Mouse (Mus musculus) G1E (cell line): ENCODE measurements at regions not wholly inside any gene's neighbourhood (a gene's known extent, or its start where the extent isn't known, plus 50 kb on each side); places are given as distances from the start of the nearest gene placed in this dataset.

Source experiments
- ATAC-seq: 2 replicates; pipeline ENCODE4 v1.8.0; 2016; ENCODE audit warnings: mild to moderate bottlenecking; ENCODE audit not compliant: insufficient number of reproducible peaks, poor library complexity, low FRiP score, severe bottlenecking; ENCODE audit errors: extremely low read depth
- DNase-seq: peaks from one replicate; pipeline ENCODE4 v3.0.0; 2012; ENCODE audit warnings: low spot score
- H3K27me3 ChIP-seq: 2 replicates; pipeline ENCODE4 v1.6.1; 2012; ENCODE audit warnings: mild to moderate bottlenecking, low read length, inconsistent platforms; ENCODE audit not compliant: insufficient read depth
- H3K36me3 ChIP-seq: replicated peaks from 2 replicates; pipeline ENCODE3; 2012; ENCODE audit warnings: mild to moderate bottlenecking, inconsistent platforms
- H3K4me1 ChIP-seq: 2 replicates; pipeline ENCODE4 v1.6.1; 2012; ENCODE audit warnings: low read depth, low read length, inconsistent platforms, mixed read lengths; ENCODE audit not compliant: insufficient read depth
- H3K4me3 ChIP-seq: 2 replicates; pipeline ENCODE4 v1.5.1; 2012; ENCODE audit warnings: low read depth, mild to moderate bottlenecking, inconsistent platforms, low read length, moderate library complexity, mixed read lengths
- H3K9me3 ChIP-seq: replicated peaks from 2 replicates; pipeline ENCODE4 v1.6.1; 2012; ENCODE audit warnings: inconsistent platforms
- CTCF ChIP-seq: IDR thresholded peaks from 2 replicates; pipeline ENCODE4 v1.5.1; 2012; ENCODE audit warnings: low read depth, low read length, inconsistent platforms, mixed read lengths
- GATA1 ChIP-seq: IDR thresholded peaks from 2 replicates; pipeline ENCODE4 v1.6.1; 2012; ENCODE audit warnings: borderline replicate concordance, low read length, inconsistent platforms, mixed read lengths
- GATA2 ChIP-seq: IDR thresholded peaks from 2 replicates; pipeline ENCODE4 v1.6.1; 2012; ENCODE audit warnings: low read depth, low read length, inconsistent platforms, borderline replicate concordance
- POLR2AphosphoS5 ChIP-seq: IDR thresholded peaks from 2 replicates; pipeline ENCODE4 v1.6.1; 2012; ENCODE audit warnings: low read depth, low read length, inconsistent platforms; ENCODE audit not compliant: insufficient replicate concordance
- TAL1 ChIP-seq: conservative IDR thresholded peaks from 2 replicates; pipeline ENCODE4 v1.6.1; 2012; ENCODE audit warnings: low read depth, low read length, inconsistent platforms, mixed read lengths

DNA sequence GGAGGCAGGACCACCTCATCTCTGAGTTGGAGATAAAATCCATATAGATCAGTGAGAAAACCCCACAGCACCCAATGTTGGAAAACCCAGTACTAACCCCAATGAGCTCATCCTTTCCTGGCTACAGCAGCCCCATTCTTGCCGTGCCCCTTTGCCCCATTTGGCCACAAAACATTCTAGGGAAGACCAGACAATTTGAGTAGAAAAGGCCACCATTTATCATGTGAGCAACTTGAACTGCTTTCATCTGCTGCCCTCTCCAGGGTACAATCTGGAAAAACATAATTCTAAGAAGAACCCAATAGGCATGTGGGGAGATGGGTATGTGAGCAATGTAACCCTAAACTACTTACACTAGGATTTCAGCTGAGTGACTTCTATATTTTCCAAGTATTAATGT lies 274.7 kb downstream of the Tex13c3 start:
- DNase-seq: no peak
- no peak for TF ChIP-seq GATA2
- TF ChIP-seq CTCF: no peak
- no peak for TF ChIP-seq POLR2AphosphoS5
- TF ChIP-seq TAL1: no peak
- TF ChIP-seq GATA1: no peak
- Histone ChIP-seq H3K4me1 (no peaks in the 10 kb centered on the region), H3K4me3 (no peak overlapping the region), H3K9me3 (no peaks in the 10 kb centered on the region), H3K27me3 (no peaks in the 10 kb centered on the region), H3K36me3 (peaks cover 3% of the 10 kb centered on the region)
- ATAC-seq: no peak

GRCm38 (mm10) chrX:19202542-19202941 lies 278.6 kb downstream of the Tex13c3 start:
- no peak for DNase-seq
- ATAC-seq: no peak
- peaks cover 3% of the 10 kb centered on the region for H3K36me3 ChIP-seq
- H3K9me3 ChIP-seq: no peaks in the 10 kb centered on the region
- H3K4me3 ChIP-seq: no peak overlapping the region
- no peaks in the 10 kb centered on the region for H3K27me3 ChIP-seq
- no peaks in the 10 kb centered on the region for H3K4me1 ChIP-seq
- TF ChIP-seq GATA2 (no peak), CTCF (no peak), GATA1 (no peak), TAL1 (no peak), POLR2AphosphoS5 (no peak)

- Histone ChIP-seq H3K4me1 (no peaks in the 10 kb centered on the region), H3K9me3 (no peaks in the 10 kb centered on the region), H3K36me3 (peaks cover 3% of the 10 kb centered on the region), H3K27me3 (no peaks in the 10 kb centered on the region), H3K4me3 (no peak overlapping the region)
- DNase-seq (no peak), ATAC-seq (no peak)
- TF ChIP-seq TAL1 (no peak), GATA1 (no peak), GATA2 (no peak), CTCF (no peak), POLR2AphosphoS5 (no peak)
Measured at GRCm38 (mm10) chrX:19201383-19201782, 279.7 kb downstream of the Tex13c3 start.

GRCm38 (mm10) chrX:19199531-19199930 lies 281.6 kb downstream of the Tex13c3 start:
- TF ChIP-seq TAL1: no peak
- TF ChIP-seq GATA1: no peak
- TF ChIP-seq CTCF: no peak
- TF ChIP-seq GATA2: no peak
- TF ChIP-seq POLR2AphosphoS5: no peak
- no peaks in the 10 kb centered on the region for H3K27me3 ChIP-seq
- DNase-seq: no peak
- ATAC-seq: no peak
- no peaks in the 10 kb centered on the region for H3K36me3 ChIP-seq
- no peaks in the 10 kb centered on the region for H3K4me1 ChIP-seq
- no peak overlapping the region for H3K4me3 ChIP-seq
- H3K9me3 ChIP-seq: no peaks in the 10 kb centered on the region

- H3K9me3 ChIP-seq: no peaks in the 10 kb centered on the region
- no peaks in the 10 kb centered on the region for H3K27me3 ChIP-seq
- H3K4me1 ChIP-seq: no peaks in the 10 kb centered on the region
- H3K4me3 ChIP-seq: no peak overlapping the region
- TF ChIP-seq POLR2AphosphoS5 (no peak), GATA2 (no peak), TAL1 (no peak), CTCF (no peak), GATA1 (no peak)
- no peaks in the 10 kb centered on the region for H3K36me3 ChIP-seq
- DNase-seq: no peak
- ATAC-seq: no peak
Measured at GRCm38 (mm10) chrX:19168983-19169382, 312.1 kb downstream of the Tex13c3 start.

GRCm38 (mm10) chrX:19168546-19168945 lies 312.6 kb downstream of the Tex13c3 start:
- Histone ChIP-seq H3K9me3 (no peaks in the 10 kb centered on the region), H3K4me1 (no peaks in the 10 kb centered on the region), H3K4me3 (no peak overlapping the region), H3K27me3 (no peaks in the 10 kb centered on the region), H3K36me3 (no peaks in the 10 kb centered on the region)
- no peak for TF ChIP-seq CTCF
- no peak for TF ChIP-seq TAL1
- no peak for TF ChIP-seq GATA2
- TF ChIP-seq GATA1: no peak
- TF ChIP-seq POLR2AphosphoS5: no peak
- no peak for DNase-seq
- ATAC-seq: no peak

DNA sequence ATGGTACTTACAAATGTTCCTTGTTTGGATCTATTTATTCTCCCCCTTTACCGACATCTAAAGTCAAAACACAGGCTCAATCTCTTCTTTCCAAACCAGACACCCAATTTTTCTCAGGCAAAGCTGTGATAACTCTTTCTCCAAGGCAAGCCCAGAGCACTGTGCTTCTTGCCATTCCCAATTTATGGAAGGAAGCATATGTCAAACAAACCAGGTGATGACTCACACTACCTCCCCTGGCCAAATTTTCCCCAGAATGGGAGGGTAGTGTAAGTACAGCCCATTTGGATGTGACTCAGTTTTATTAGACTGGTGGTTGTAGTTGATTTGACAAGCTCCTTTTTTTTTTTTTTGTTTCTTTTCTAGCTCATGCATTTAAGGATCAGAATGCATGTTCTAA lies 313.0 kb downstream of the Tex13c3 start:
- Histone ChIP-seq H3K4me1 (no peaks in the 10 kb centered on the region), H3K9me3 (no peaks in the 10 kb centered on the region), H3K4me3 (no peak overlapping the region), H3K36me3 (no peaks in the 10 kb centered on the region), H3K27me3 (no peaks in the 10 kb centered on the region)
- ATAC-seq (no peak), DNase-seq (no peak)
- no peak for TF ChIP-seq CTCF
- no peak for TF ChIP-seq POLR2AphosphoS5
- TF ChIP-seq GATA2: no peak
- no peak for TF ChIP-seq GATA1
- TF ChIP-seq TAL1: no peak
